In the genomic region with DNA sequence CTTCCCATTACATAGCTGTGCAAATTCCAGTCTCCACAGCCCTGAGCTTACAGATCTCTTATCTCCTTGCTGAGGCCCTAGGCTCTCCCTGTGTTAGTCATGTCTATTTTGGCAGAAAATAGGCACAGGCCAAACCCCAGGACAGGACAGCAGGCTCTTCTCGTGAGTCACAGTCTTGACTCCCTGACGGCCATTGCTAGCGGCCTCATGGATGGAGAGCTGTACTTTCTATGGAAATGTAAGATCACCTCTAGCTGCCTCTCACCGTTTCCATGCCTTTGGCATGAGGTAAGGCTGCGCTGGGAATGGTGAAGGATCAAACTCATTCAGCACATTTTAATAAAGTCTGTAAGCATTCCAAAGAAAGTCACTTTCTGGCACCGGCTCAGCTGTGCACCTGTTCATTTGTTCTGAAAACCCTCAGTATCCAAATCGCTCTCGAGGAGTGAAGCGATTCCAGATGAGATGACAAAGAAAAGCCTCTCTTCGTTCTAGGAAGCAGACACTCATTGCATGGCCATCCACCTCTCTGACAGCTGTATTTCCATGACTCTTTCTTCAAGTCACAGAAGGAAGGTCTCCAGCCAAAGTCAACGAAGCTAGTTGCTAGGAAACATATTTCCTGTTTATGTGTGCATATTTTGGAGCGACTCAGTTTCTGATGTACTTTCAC, we compare ENCODE assay signal across 8 mouse cellular contexts.
DNase-seq lines count a peak whose midpoint lies in the region; ATAC-seq and TF ChIP-seq lines count a peak whose summit lies in the region.

No protein-coding gene starts in this region.

- H3K36me3 ChIP-seq in thymus, adult 2 months (ENCODE audit: control insufficient read depth, insufficient read depth, low read length) = no peaks in the 10 kb centered on the region
- no peaks in the 10 kb centered on the region for H3K36me3 ChIP-seq in heart, embryonic 14.5 days (ENCODE audit: control insufficient read depth, insufficient read depth, low read length)
- H3K36me3 ChIP-seq in stomach, embryonic 16.5 days (ENCODE audit: control insufficient read depth, insufficient read depth, low read length) = no peaks in the 10 kb centered on the region
- no peaks in the 10 kb centered on the region for H3K36me3 ChIP-seq in midbrain, postnatal 0 days (ENCODE audit: insufficient read depth, low read length)

- H3K4me1 ChIP-seq in thymus, adult 2 months (replicated peaks; ENCODE audit: control insufficient read depth, insufficient read depth, low read length) = peaks cover 18% of the 10 kb centered on the region
- H3K4me1 ChIP-seq in heart, embryonic 14.5 days (ENCODE audit: control insufficient read depth in 2 of 2, insufficient read depth in 2 of 2, low read length in 2 of 2) = peaks cover 14 to 31% of the 10 kb centered on the region in 2 experiments
- H3K4me1 ChIP-seq in stomach, embryonic 16.5 days (ENCODE audit: control insufficient read depth, insufficient read depth, low read length) = peaks cover 31% of the 10 kb centered on the region
- H3K4me1 ChIP-seq in midbrain, postnatal 0 days (ENCODE audit: insufficient read depth, low read length) = 0 out of 2 replicates have a peak, but pooled peaks cover 7% of the 10 kb centered on the region

- no peaks in the 10 kb centered on the region for H3K27me3 ChIP-seq in thymus, adult 2 months (ENCODE audit: control insufficient read depth, insufficient read depth, low read length)
- H3K27me3 ChIP-seq in heart, embryonic 14.5 days (ENCODE audit: control insufficient read depth, insufficient read depth, low read length) = no peaks in the 10 kb centered on the region
- no peaks in the 10 kb centered on the region for H3K27me3 ChIP-seq in stomach, embryonic 16.5 days (ENCODE audit: control insufficient read depth, insufficient read depth, low read length)
- no peaks in the 10 kb centered on the region for H3K27me3 ChIP-seq in midbrain, postnatal 0 days (ENCODE audit: insufficient read depth, low read length)

- 53% methylated on average over 12 of the region's 12 CpGs for WGBS in thymus, adult 2 months
- 38% methylated on average over 12 of the region's 12 CpGs for WGBS in heart, embryonic 14.5 days
- 30% methylated on average over 12 of the region's 12 CpGs for WGBS in large intestine, adult 2 months
- WGBS in stomach, embryonic 16.5 days = 49% methylated on average over 12 of the region's 12 CpGs
- 73% methylated on average over 12 of the region's 12 CpGs for WGBS in midbrain, postnatal 0 days

- H3K9me3 ChIP-seq in heart, embryonic 14.5 days (ENCODE audit: control insufficient read depth, low read length) = no peaks in the 10 kb centered on the region
- no peaks in the 10 kb centered on the region for H3K9me3 ChIP-seq in stomach, embryonic 16.5 days (replicated peaks; ENCODE audit: control insufficient read depth, low read length)
- H3K9me3 ChIP-seq in midbrain, postnatal 0 days (ENCODE audit: low read length) = no peaks in the 10 kb centered on the region

- no peak for TF ChIP-seq CTCF in thymus, adult 2 months (IDR thresholded peaks at IDR 0.05; ENCODE audit: borderline replicate concordance, control insufficient read depth, extremely low read depth, insufficient read depth, low read length, poor library complexity)
- no peak for TF ChIP-seq CTCF in midbrain, postnatal 0 days (IDR thresholded peaks at IDR 0.05)

- peak; percentile 18 for DNase-seq in thymus, adult 2 months
- DNase-seq in thymus, postnatal 36 days = no peak
- DNase-seq in cerebellum, adult 18-20 months = peak; percentile 58 to 63
- peak; percentile 42 for DNase-seq in large intestine, adult 2 months (ENCODE audit: low read depth, low spot score)
- DNase-seq in frontal cortex, postnatal 14 days (ENCODE audit: low spot score in 2 of 2) = no peak
- DNase-seq in midbrain, postnatal 0 days (ENCODE audit: low spot score) = no peak

- peak overlapping the region; percentile 47 for H3K4me2 ChIP-seq in heart, embryonic 14.5 days (ENCODE audit: low read length)
- peak overlapping the region; percentile 28 for H3K4me2 ChIP-seq in stomach, embryonic 16.5 days (ENCODE audit: low read depth, low read length)
- H3K4me2 ChIP-seq in midbrain, postnatal 0 days (ENCODE audit: low read depth, low read length, poor library complexity, severe bottlenecking) = no peak overlapping the region

- no peak overlapping the region for H3K4me3 ChIP-seq in thymus, adult 2 months (ENCODE audit: control insufficient read depth, insufficient read depth, low read length)
- H3K4me3 ChIP-seq in heart, embryonic 14.5 days (ENCODE audit: control insufficient read depth in 1 of 2, insufficient read depth in 1 of 2, low read depth in 1 of 2, low read length in 2 of 2) = 0 out of 4 replicates have a peak overlapping the region, but pooled peaks of 1 of the 2 experiments have one; percentile 0
- H3K4me3 ChIP-seq in stomach, embryonic 16.5 days (replicated peaks; ENCODE audit: low read length) = peak overlapping the region; percentile 8; the same call in 1 of the 2 replicates
- H3K4me3 ChIP-seq in midbrain, postnatal 0 days (ENCODE audit: low read depth, low read length) = no peak overlapping the region

- TF ChIP-seq POLR2A in thymus, adult 2 months (IDR thresholded peaks at IDR 0.05; ENCODE audit: control insufficient read depth, extremely low read depth, insufficient read depth, low read length, poor library complexity) = no peak

- peak overlapping the region; percentile 20 for H3K27ac ChIP-seq in thymus, adult 2 months (ENCODE audit: control insufficient read depth, insufficient read depth, low read length)
- peak overlapping the region; percentile 59 to 79 for H3K27ac ChIP-seq in heart, embryonic 14.5 days (replicated peaks in 1 of 2; ENCODE audit: control insufficient read depth in 1 of 2, insufficient read depth in 1 of 2, low read depth in 2 of 2, low read length in 2 of 2)
- peak overlapping the region; percentile 33 for H3K27ac ChIP-seq in stomach, embryonic 16.5 days (ENCODE audit: low read length)
- H3K27ac ChIP-seq in midbrain, postnatal 0 days (ENCODE audit: low read depth, low read length) = no peak overlapping the region

- peak; percentile 25 for ATAC-seq in heart, embryonic 14.5 days (ENCODE audit: insufficient number of reproducible peaks, insufficient read depth, low FRiP score, low read depth)
- ATAC-seq in stomach, embryonic 16.5 days (ENCODE audit: insufficient read depth, low FRiP score) = peak; percentile 50; the same call in 1 of the 2 replicates
- ATAC-seq in midbrain, postnatal 0 days (ENCODE audit: low FRiP score) = no peak

- peak overlapping the region; percentile 19; the same call in 1 of the 2 replicates for H3K9ac ChIP-seq in heart, embryonic 14.5 days (ENCODE audit: low read length)
- H3K9ac ChIP-seq in stomach, embryonic 16.5 days (ENCODE audit: low read length) = no peak overlapping the region
- no peak overlapping the region for H3K9ac ChIP-seq in midbrain, postnatal 0 days (replicated peaks; ENCODE audit: low read length, poor library complexity, severe bottlenecking)

Comparison
In these comparisons a context has a peak if more than half of its experiments do, and no peak if none do; other contexts are left out.
1. DNase-seq: peak in thymus, adult 2 months (single experiment), cerebellum, adult 18-20 months (2 of 2) and large intestine, adult 2 months (single experiment); none in thymus, postnatal 36 days (0 of 2), frontal cortex, postnatal 14 days (0 of 2) and midbrain, postnatal 0 days (single experiment).